Mouse (Mus musculus) brain, adult 2 months (tissue): ENCODE results near the gene Fancm.
"Not testable (repeated sequence)": the region's sequence is repeated elsewhere in the genome, so short reads cannot be mapped to it uniquely, and the experiment has no call there.

Experiments used
- DNase-seq: peaks from one replicate; pipeline ENCODE4 v3.0.0; 2011; ENCODE audit warnings: low read depth, low spot score

Gene Fancm

GRCm38 (mm10) chr12:65118968-65119367, 43.6 kb downstream of the Fancm start:
- DNase-seq: peak; percentile 15

GRCm38 (mm10) chr12:65119451-65119850, 44.0 kb downstream of the Fancm start:
- no peak for DNase-seq

GRCm38 (mm10) chr12:65136121-65136520, 60.7 kb downstream of the Fancm start:
- DNase-seq: not testable (repeated sequence)

GRCm38 (mm10) chr12:65172021-65172951, 96.9 kb downstream of the Fancm start, which contains the start of gene Mis18bp1:
TSS of gene Mis18bp1 (minus strand) at chr12:65172604.
- peak; percentile 96 for DNase-seq

GRCm38 (mm10) chr12:65172959-65173358, 97.6 kb downstream of the Fancm start:
- DNase-seq: not testable (repeated sequence)

GRCm38 (mm10) chr12:65173736-65174135, 98.3 kb downstream of the Fancm start:
- DNase-seq: no peak
